Mouse (Mus musculus): ENCODE measurements at regions not wholly inside any gene's neighbourhood (a gene's known extent, or its start where the extent isn't known, plus 50 kb on each side); places are given as distances from the start of the nearest gene placed in this dataset.
A peak's percentile ranks its signal among the peaks of the same experiment; 100 is the strongest.

DNA sequence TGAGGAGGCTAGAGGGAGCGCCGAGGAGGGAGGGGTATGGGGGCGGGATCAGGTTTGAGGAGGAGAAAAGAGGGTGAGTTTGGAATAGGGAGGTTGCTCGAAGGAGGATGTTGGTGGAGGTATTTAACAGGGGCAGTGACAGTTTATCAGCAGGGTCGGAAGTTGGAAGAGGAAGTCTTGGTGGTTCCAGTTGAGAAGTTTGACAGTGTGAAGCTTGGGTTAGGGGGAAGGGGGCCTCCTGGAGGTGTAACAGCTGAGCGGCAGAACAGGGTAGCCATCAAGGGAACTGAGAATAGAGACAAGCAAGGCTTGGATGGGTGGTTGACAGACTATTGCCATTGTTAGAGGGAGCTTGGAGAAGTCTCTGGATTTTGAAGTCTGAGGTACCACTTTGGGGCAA lies 276.8 kb upstream of the Rpl38 start:
- WGBS, result 72% methylated on average over 6 of the region's 6 CpGs
- no peak overlapping the region for H3K4me3 ChIP-seq (replicated peaks; ENCODE audit: insufficient read depth, low read depth, low read length)
- H3K4me1 ChIP-seq (ENCODE audit: control insufficient read depth, insufficient read depth, low read length), result no peaks in the 10 kb centered on the region
- H3K27ac ChIP-seq (ENCODE audit: insufficient read depth, low read length), result no peak overlapping the region
- TF ChIP-seq POLR2A (IDR thresholded peaks at IDR 0.05; ENCODE audit: borderline replicate concordance, insufficient read depth, low read length), result no peak
- no peak for TF ChIP-seq CTCF (IDR thresholded peaks at IDR 0.05; ENCODE audit: borderline replicate concordance, insufficient read depth, low read depth, low read length)
- DNase-seq, result no peak
- H3K27me3 ChIP-seq (ENCODE audit: control insufficient read depth, insufficient read depth, low read length), result no peaks in the 10 kb centered on the region; the same call in 1 of the 2 replicates

- 94% methylated on average over 2 of the region's 2 CpGs for WGBS
- no peak overlapping the region for H3K27ac ChIP-seq (ENCODE audit: insufficient read depth, low read length)
- TF ChIP-seq CTCF (IDR thresholded peaks at IDR 0.05; ENCODE audit: borderline replicate concordance, insufficient read depth, low read depth, low read length) (no peak), POLR2A (IDR thresholded peaks at IDR 0.05; ENCODE audit: borderline replicate concordance, insufficient read depth, low read length) (no peak)
Measured at GRCm38 (mm10) chr11:114387091-114387490, 281.2 kb upstream of the Rpl38 start.

GRCm38 (mm10) chr11:114379411-114379824 lies 288.9 kb upstream of the Rpl38 start:
- 10% methylated on average over 8 of the region's 8 CpGs for WGBS
- peaks cover 7% of the 10 kb centered on the region; the same call in 1 of the 2 replicates for H3K4me1 ChIP-seq (ENCODE audit: control insufficient read depth, insufficient read depth, low read length)
- peak; percentile 26 to 27 for DNase-seq
- no peak overlapping the region for H3K27ac ChIP-seq (ENCODE audit: insufficient read depth, low read length)
- TF ChIP-seq CTCF (IDR thresholded peaks at IDR 0.05; ENCODE audit: borderline replicate concordance, insufficient read depth, low read depth, low read length) (no peak), POLR2A (IDR thresholded peaks at IDR 0.05; ENCODE audit: borderline replicate concordance, insufficient read depth, low read length) (no peak)
- H3K4me3 ChIP-seq (replicated peaks; ENCODE audit: insufficient read depth, low read depth, low read length), result no peak overlapping the region
- H3K27me3 ChIP-seq (ENCODE audit: control insufficient read depth, insufficient read depth, low read length), result no peaks in the 10 kb centered on the region; the same call in 1 of the 2 replicates

More at GRCm38 (mm10) chr11:114387091-114387490, 281.2 kb upstream of the Rpl38 start:
- Histone ChIP-seq H3K4me1 (ENCODE audit: control insufficient read depth, insufficient read depth, low read length) (no peaks in the 10 kb centered on the region), H3K4me3 (replicated peaks; ENCODE audit: insufficient read depth, low read depth, low read length) (no peak overlapping the region), H3K27me3 (ENCODE audit: control insufficient read depth, insufficient read depth, low read length) (no peaks in the 10 kb centered on the region)
- no peak for DNase-seq

- TF ChIP-seq CTCF (IDR thresholded peaks at IDR 0.05; ENCODE audit: borderline replicate concordance, insufficient read depth, low read depth, low read length), result no peak
- no peak for TF ChIP-seq POLR2A (IDR thresholded peaks at IDR 0.05; ENCODE audit: borderline replicate concordance, insufficient read depth, low read length)
Measured at GRCm38 (mm10) chr11:114375921-114376320, 292.4 kb upstream of the Rpl38 start.

GRCm38 (mm10) chr11:114370708-114371107 lies 297.6 kb upstream of the Rpl38 start:
- Histone ChIP-seq H3K4me3 (replicated peaks; ENCODE audit: insufficient read depth, low read depth, low read length) (no peak overlapping the region), H3K4me1 (ENCODE audit: control insufficient read depth, insufficient read depth, low read length) (no peaks in the 10 kb centered on the region), H3K27ac (ENCODE audit: insufficient read depth, low read length) (no peak overlapping the region), H3K27me3 (ENCODE audit: control insufficient read depth, insufficient read depth, low read length) (no peaks in the 10 kb centered on the region)
- TF ChIP-seq POLR2A (IDR thresholded peaks at IDR 0.05; ENCODE audit: borderline replicate concordance, insufficient read depth, low read length) (no peak), CTCF (IDR thresholded peaks at IDR 0.05; ENCODE audit: borderline replicate concordance, insufficient read depth, low read depth, low read length) (no peak)
- WGBS, result 59% methylated on average over 10 of the region's 10 CpGs
- DNase-seq, result no peak

More at GRCm38 (mm10) chr11:114375921-114376320, 292.4 kb upstream of the Rpl38 start:
- Histone ChIP-seq H3K27me3 (ENCODE audit: control insufficient read depth, insufficient read depth, low read length) (no peaks in the 10 kb centered on the region; the same call in 1 of the 2 replicates), H3K4me3 (replicated peaks; ENCODE audit: insufficient read depth, low read depth, low read length) (no peak overlapping the region), H3K27ac (ENCODE audit: insufficient read depth, low read length) (no peak overlapping the region), H3K4me1 (ENCODE audit: control insufficient read depth, insufficient read depth, low read length) (peaks cover 7% of the 10 kb centered on the region; the same call in 1 of the 2 replicates)
- no peak for DNase-seq
- WGBS, result 29% methylated on average over 14 of the region's 14 CpGs

DNA sequence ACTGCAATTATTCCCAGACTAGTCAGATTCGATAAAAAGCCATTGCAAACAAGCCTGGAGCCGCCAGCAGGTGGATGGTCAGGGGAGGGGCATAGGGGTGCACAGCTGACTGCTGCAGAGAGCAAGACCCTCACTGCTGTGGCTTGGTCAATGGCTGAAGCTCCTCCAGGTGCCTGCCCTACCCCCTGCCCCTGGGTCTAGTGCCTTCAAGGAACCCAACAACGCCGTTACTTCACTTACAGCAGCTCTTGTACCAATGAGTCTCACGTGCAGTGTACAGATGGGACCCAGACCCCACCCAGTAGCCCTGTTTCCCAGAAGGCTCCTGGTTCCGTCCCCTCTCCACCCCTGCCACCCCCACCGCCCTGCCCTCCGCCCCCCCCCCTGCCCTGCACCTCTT lies 300.5 kb upstream of the Rpl38 start:
- no peak for DNase-seq
- no peaks in the 10 kb centered on the region for H3K27me3 ChIP-seq (ENCODE audit: control insufficient read depth, insufficient read depth, low read length)
- H3K4me3 ChIP-seq (replicated peaks; ENCODE audit: insufficient read depth, low read depth, low read length), result no peak overlapping the region
- WGBS, result 83% methylated on average over 8 of the region's 8 CpGs
- H3K4me1 ChIP-seq (ENCODE audit: control insufficient read depth, insufficient read depth, low read length), result no peaks in the 10 kb centered on the region
- no peak overlapping the region for H3K27ac ChIP-seq (ENCODE audit: insufficient read depth, low read length)
- no peak for TF ChIP-seq POLR2A (IDR thresholded peaks at IDR 0.05; ENCODE audit: borderline replicate concordance, insufficient read depth, low read length)
- TF ChIP-seq CTCF (IDR thresholded peaks at IDR 0.05; ENCODE audit: borderline replicate concordance, insufficient read depth, low read depth, low read length), result no peak

DNA sequence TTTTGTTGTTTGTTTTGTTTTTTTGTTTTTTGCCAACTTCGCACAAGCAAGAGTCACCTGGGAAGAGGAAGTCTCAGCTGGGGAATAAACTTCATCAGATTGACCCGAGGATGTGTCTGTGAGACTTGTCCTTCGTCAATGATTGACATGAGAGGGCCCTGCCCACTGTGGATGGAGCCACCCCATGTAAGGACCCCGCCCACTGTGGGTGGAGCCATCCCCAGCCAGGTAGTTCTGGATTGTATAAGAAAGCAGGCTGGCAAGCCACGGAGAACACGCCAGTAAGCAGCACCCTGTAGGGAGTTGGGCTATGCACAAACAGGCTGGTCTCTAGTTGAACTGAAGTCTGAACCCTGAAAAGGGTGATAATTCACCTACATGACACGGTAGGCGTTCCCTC lies 294.1 kb upstream of the Sdk2 start:
- H3K4me1 ChIP-seq (ENCODE audit: control insufficient read depth, insufficient read depth, low read length), result no peaks in the 10 kb centered on the region
- H3K4me3 ChIP-seq (replicated peaks; ENCODE audit: insufficient read depth, low read depth, low read length), result no peak overlapping the region
- TF ChIP-seq CTCF (IDR thresholded peaks at IDR 0.05; ENCODE audit: borderline replicate concordance, insufficient read depth, low read depth, low read length), result no peak
- no peak for TF ChIP-seq POLR2A (IDR thresholded peaks at IDR 0.05; ENCODE audit: borderline replicate concordance, insufficient read depth, low read length)
- H3K27ac ChIP-seq (ENCODE audit: insufficient read depth, low read length), result no peak overlapping the region
- no peak for DNase-seq
- H3K27me3 ChIP-seq (ENCODE audit: control insufficient read depth, insufficient read depth, low read length), result no peaks in the 10 kb centered on the region
- WGBS, result 82% methylated on average over 8 of the region's 8 CpGs

DNA sequence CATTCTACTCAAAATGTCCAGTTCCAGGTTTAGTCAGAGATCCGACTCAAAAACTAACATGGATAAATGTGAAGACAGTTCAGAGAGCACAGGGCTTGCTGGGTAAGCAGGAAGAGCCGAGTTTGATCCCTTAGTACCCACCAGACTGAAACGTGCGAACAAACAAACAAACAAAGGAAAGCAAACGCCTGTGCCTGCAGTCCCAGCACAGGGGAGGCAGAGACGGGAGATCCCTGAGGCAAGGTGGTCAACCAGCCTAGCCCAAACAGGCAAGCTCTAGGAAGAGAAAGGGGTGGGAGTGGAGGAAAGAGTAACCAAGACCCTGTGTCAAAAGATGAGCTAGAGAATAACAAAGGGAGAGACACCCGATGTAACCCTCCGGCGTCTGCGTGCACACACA lies 293.5 kb upstream of the Sdk2 start:
- Histone ChIP-seq H3K27me3 (ENCODE audit: control insufficient read depth, insufficient read depth, low read length) (no peaks in the 10 kb centered on the region), H3K4me1 (ENCODE audit: control insufficient read depth, insufficient read depth, low read length) (no peaks in the 10 kb centered on the region), H3K4me3 (replicated peaks; ENCODE audit: insufficient read depth, low read depth, low read length) (no peak overlapping the region), H3K27ac (ENCODE audit: insufficient read depth, low read length) (no peak overlapping the region)
- TF ChIP-seq CTCF (IDR thresholded peaks at IDR 0.05; ENCODE audit: borderline replicate concordance, insufficient read depth, low read depth, low read length) (no peak), POLR2A (IDR thresholded peaks at IDR 0.05; ENCODE audit: borderline replicate concordance, insufficient read depth, low read length) (no peak)
- no peak for DNase-seq
- WGBS, result 90% methylated on average over 10 of the region's 10 CpGs

Measured in cerebellum, adult 2 months (tissue).